Mouse (Mus musculus) bone marrow macrophage, adult 2 months (primary cell): ENCODE data around the gene Parp1. TPM values are rescaled to one million over a fixed set of nuclear protein-coding genes. Genes with fewer than 3 reads are reported as not detected.
A peak's percentile ranks its signal among the peaks of the same experiment; 100 is the strongest.
"Not testable (repeated sequence)": the region's sequence is repeated elsewhere in the genome, so short reads cannot be mapped to it uniquely, and the experiment has no call there.

Experiments
- H3K27ac ChIP-seq: 2 replicates; pipeline ENCODE4 v1.5.1; 2012; ENCODE audit warnings: low read depth, low read length; ENCODE audit not compliant: insufficient read depth
- H3K4me1 ChIP-seq: 2 replicates; pipeline ENCODE4 v1.6.1; 2012; ENCODE audit warnings: low read length; ENCODE audit not compliant: control insufficient read depth, insufficient read depth
- H3K4me3 ChIP-seq: 2 replicates; pipeline ENCODE4 v1.5.1; 2012; ENCODE audit warnings: mild to moderate bottlenecking, low read length, moderate library complexity; ENCODE audit not compliant: insufficient read depth
- CTCF ChIP-seq: IDR thresholded peaks from 2 replicates; pipeline ENCODE4 v1.5.1; 2012; ENCODE audit warnings: low read depth, mild to moderate bottlenecking, low read length, moderate library complexity
- POLR2A ChIP-seq: IDR thresholded peaks from 2 replicates; pipeline ENCODE4 v1.6.1; 2012; ENCODE audit warnings: mild to moderate bottlenecking, low read depth, low read length, borderline replicate concordance
- polyA plus RNA-seq: library from polyadenylated mRNA; stranded (reverse); fragments of >200 nt; gene quantifications from 2 replicates; pipeline ENCODE4 v1.2.4, GENCODE M21; 2012; ENCODE audit not compliant: missing spikeins, insufficient read depth, insufficient read length

The Parp1 gene
- polyA plus RNA-seq, 1 experiment = 52.0 TPM

- H3K4me3 ChIP-seq = no peak overlapping the region
- H3K4me1 ChIP-seq = 0 out of 2 replicates have a peak, but pooled peaks cover 2% of the 10 kb centered on the region
- TF ChIP-seq POLR2A (no peak), CTCF (no peak)
- no peak overlapping the region for H3K27ac ChIP-seq
Observed at GRCm38 (mm10) chr1:180559454-180559853, 9.3 kb upstream of the Parp1 start.

GRCm38 (mm10) chr1:180561187-180561586 is 7.5 kb upstream of the Parp1 start:
- TF ChIP-seq POLR2A (no peak), CTCF (no peak)
- Histone ChIP-seq H3K4me1 (0 out of 2 replicates have a peak, but pooled peaks cover 2% of the 10 kb centered on the region), H3K27ac (no peak overlapping the region), H3K4me3 (no peak overlapping the region)

- Histone ChIP-seq H3K4me3 (no peak overlapping the region), H3K27ac (no peak overlapping the region), H3K4me1 (peaks cover 8% of the 10 kb centered on the region)
- TF ChIP-seq POLR2A (no peak), CTCF (no peak)
Observed at GRCm38 (mm10) chr1:180564885-180565284, 3.8 kb upstream of the Parp1 start.

- TF ChIP-seq CTCF (no peak), POLR2A (no peak)
- peaks cover 20% of the 10 kb centered on the region for H3K4me1 ChIP-seq
- H3K27ac ChIP-seq = no peak overlapping the region
- H3K4me3 ChIP-seq = no peak overlapping the region
Observed at GRCm38 (mm10) chr1:180567761-180568160, 963 bp upstream of the Parp1 start.

GRCm38 (mm10) chr1:180568248-180568647 is 476 bp upstream of the Parp1 start:
- Histone ChIP-seq H3K4me1 (peaks cover 20% of the 10 kb centered on the region), H3K27ac (peak overlapping the region; percentile 13; the same call in 1 of the 2 replicates), H3K4me3 (peak overlapping the region; percentile 90)

GRCm38 (mm10) chr1:180569453-180569852 is 729 bp downstream of the Parp1 start:
- Histone ChIP-seq H3K27ac (peak overlapping the region; percentile 68), H3K4me1 (peaks cover 18% of the 10 kb centered on the region)
- TF ChIP-seq POLR2A = no peak
- 0 out of 2 replicates have a peak, but pooled peaks have one; percentile 10 for TF ChIP-seq CTCF

More at GRCm38 (mm10) chr1:180568248-180568647, 476 bp upstream of the Parp1 start:
- TF ChIP-seq POLR2A = no peak
- TF ChIP-seq CTCF = no peak

GRCm38 (mm10) chr1:180570181-180570580 is 1.5 kb downstream of the Parp1 start:
- no peak overlapping the region for H3K27ac ChIP-seq
- H3K4me3 ChIP-seq = peak overlapping the region; percentile 90
- no peak for TF ChIP-seq POLR2A
- no peak for TF ChIP-seq CTCF
- H3K4me1 ChIP-seq = peaks cover 18% of the 10 kb centered on the region

More at GRCm38 (mm10) chr1:180569453-180569852, 729 bp downstream of the Parp1 start:
- peak overlapping the region; percentile 90 for H3K4me3 ChIP-seq

- Histone ChIP-seq H3K4me3 (no peak overlapping the region), H3K27ac (no peak overlapping the region), H3K4me1 (peaks cover 18% of the 10 kb centered on the region)
- no peak for TF ChIP-seq POLR2A
- TF ChIP-seq CTCF = no peak
Observed at GRCm38 (mm10) chr1:180571018-180571589, 2.4 kb downstream of the Parp1 start.

- peaks cover 18% of the 10 kb centered on the region for H3K4me1 ChIP-seq
- H3K27ac ChIP-seq, H3K4me3 ChIP-seq: not testable (repeated sequence)
Observed at GRCm38 (mm10) chr1:180571721-180572120, 3.0 kb downstream of the Parp1 start.

- Histone ChIP-seq H3K27ac (no peak overlapping the region), H3K4me1 (peaks cover 15% of the 10 kb centered on the region), H3K4me3 (no peak overlapping the region)
- TF ChIP-seq CTCF (no peak), POLR2A (no peak)
Observed at GRCm38 (mm10) chr1:180572154-180572553, 3.4 kb downstream of the Parp1 start.

GRCm38 (mm10) chr1:180576524-180576923 is 7.8 kb downstream of the Parp1 start:
- Histone ChIP-seq H3K4me3 (no peak overlapping the region), H3K4me1 (no peaks in the 10 kb centered on the region), H3K27ac (no peak overlapping the region)
- TF ChIP-seq CTCF = no peak
- no peak for TF ChIP-seq POLR2A
